Mouse (Mus musculus) C2C12 (cell line): ENCODE data around the gene Pomgnt1.

Source experiments
- CEBPB ChIP-seq: IDR thresholded peaks from one replicate; pipeline ENCODE4 v1.6.1; 2011; ENCODE audit warnings: low read depth, mild to moderate bottlenecking, control low read depth, moderate library complexity
- CTCF ChIP-seq: IDR thresholded peaks from one replicate; pipeline ENCODE4 v1.5.1; 2011; ENCODE audit not compliant: control insufficient read depth, insufficient read depth, insufficient read length
- FOSL1 ChIP-seq: IDR thresholded peaks from one replicate; pipeline ENCODE4 v1.8.0; 2011; ENCODE audit warnings: mild to moderate bottlenecking, low read length; ENCODE audit not compliant: poor library complexity, insufficient read depth, severe bottlenecking
- MYOD1 ChIP-seq: IDR thresholded peaks from one replicate; pipeline ENCODE4 v1.6.1; 2011; ENCODE audit warnings: low read depth; ENCODE audit not compliant: control insufficient read depth, insufficient read length

- no peak for TF ChIP-seq MYOD1
- TF ChIP-seq CTCF = no peak
- TF ChIP-seq CEBPB = no peak
- no peak for TF ChIP-seq FOSL1
Measured at GRCm38 (mm10) chr4:116105278-116105677, 18.4 kb upstream of the Pomgnt1 start.
